Mouse (Mus musculus) neural tube, embryonic 15.5 days (tissue): ENCODE results near the gene Tcam1. TPM values are rescaled to one million over a fixed set of nuclear protein-coding genes. Genes with fewer than 3 reads are reported as not detected.

Source experiments
- ATAC-seq: fragments of 200-750 bp; cut with Nextera tagmentation; 2 replicates; pipeline ENCODE4 v1.8.0; 2017; ENCODE audit warnings: mild to moderate bottlenecking, moderate TSS enrichment, moderate library complexity; ENCODE audit not compliant: low FRiP score
- H3K27ac ChIP-seq: fragments of 300-500 bp; sonication (generic); replicated peaks from 2 replicates; pipeline ENCODE4 v1.5.1; 2015; ENCODE audit warnings: mild to moderate bottlenecking, inconsistent platforms
- H3K27me3 ChIP-seq: fragments of 300-500 bp; sonication (generic); replicated peaks from 2 replicates; pipeline ENCODE4 v1.6.1; 2015; ENCODE audit warnings: inconsistent platforms
- H3K36me3 ChIP-seq: fragments of 300-500 bp; sonication (generic); 2 replicates; pipeline ENCODE4 v1.6.1; 2015; ENCODE audit warnings: inconsistent platforms
- H3K4me1 ChIP-seq: fragments of 300-500 bp; sonication (generic); 2 replicates; pipeline ENCODE4 v1.6.1; 2015; ENCODE audit warnings: inconsistent platforms
- H3K4me2 ChIP-seq: fragments of 300-500 bp; sonication (generic); 2 replicates; pipeline ENCODE4 v1.6.1; 2015; ENCODE audit warnings: inconsistent platforms, mild to moderate bottlenecking, moderate library complexity
- H3K4me3 ChIP-seq: fragments of 300-500 bp; sonication (generic); replicated peaks from 2 replicates; pipeline ENCODE4 v1.5.1; 2015; ENCODE audit warnings: mild to moderate bottlenecking, inconsistent platforms
- H3K9ac ChIP-seq: fragments of 300-500 bp; sonication (generic); replicated peaks from 2 replicates; pipeline ENCODE4 v1.6.1; 2015; ENCODE audit warnings: mild to moderate bottlenecking, inconsistent platforms
- H3K9me3 ChIP-seq: fragments of 300-500 bp; sonication (generic); replicated peaks from 2 replicates; pipeline ENCODE4 v1.6.1; 2016; ENCODE audit warnings: inconsistent platforms
- WGBS: fragments of 180-500 bp; shearing (Covaris S2); methylation state at CpG from one replicate; pipeline ENCODE4 v1.1.7; 2015; ENCODE audit warnings: mixed read lengths; 5-methylcytosine and 5-hydroxymethylcytosine counted together
- polyA plus RNA-seq: library from polyadenylated mRNA; unstranded; fragments of >200 nt; fragmentation: Nextera tagmentation; extraction: Ambion mirVana; gene quantifications from 2 replicates; pipeline ENCODE4 v1.2.1, GENCODE M21; 2015

Gene Tcam1
- polyA plus RNA-seq, 1 experiment from 2014 or later: 0.15 TPM

DNA sequence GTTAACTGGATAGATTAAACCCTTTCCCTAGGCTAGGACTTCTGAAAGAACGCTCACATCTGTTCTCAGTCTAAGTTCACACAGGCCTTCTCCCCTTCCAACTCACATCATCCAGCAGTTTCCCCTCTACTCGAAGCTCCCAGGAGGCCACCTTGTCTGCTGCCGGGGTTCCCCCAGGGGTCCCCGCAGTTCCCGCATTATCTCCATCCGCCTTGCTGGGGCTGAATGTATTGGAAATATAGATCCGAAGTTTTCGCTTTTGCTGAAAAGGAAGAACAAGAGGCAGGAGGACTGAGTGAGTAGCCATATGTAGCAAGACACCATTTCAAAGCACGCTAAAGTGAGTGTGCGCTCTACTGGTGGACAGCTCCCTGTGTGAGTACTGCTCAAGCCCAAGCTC is 10.0 kb upstream of the Tcam1 start:
- H3K27me3 ChIP-seq: no peaks in the 10 kb centered on the region
- H3K27ac ChIP-seq: no peak overlapping the region
- peaks cover 45% of the 10 kb centered on the region for H3K4me1 ChIP-seq
- no peak overlapping the region for H3K9ac ChIP-seq
- 93% methylated on average over 10 of the region's 10 CpGs for WGBS
- no peak for ATAC-seq
- no peak overlapping the region for H3K4me2 ChIP-seq
- H3K9me3 ChIP-seq: no peaks in the 10 kb centered on the region
- H3K4me3 ChIP-seq: no peak overlapping the region
- H3K36me3 ChIP-seq: peaks cover 58% of the 10 kb centered on the region

DNA sequence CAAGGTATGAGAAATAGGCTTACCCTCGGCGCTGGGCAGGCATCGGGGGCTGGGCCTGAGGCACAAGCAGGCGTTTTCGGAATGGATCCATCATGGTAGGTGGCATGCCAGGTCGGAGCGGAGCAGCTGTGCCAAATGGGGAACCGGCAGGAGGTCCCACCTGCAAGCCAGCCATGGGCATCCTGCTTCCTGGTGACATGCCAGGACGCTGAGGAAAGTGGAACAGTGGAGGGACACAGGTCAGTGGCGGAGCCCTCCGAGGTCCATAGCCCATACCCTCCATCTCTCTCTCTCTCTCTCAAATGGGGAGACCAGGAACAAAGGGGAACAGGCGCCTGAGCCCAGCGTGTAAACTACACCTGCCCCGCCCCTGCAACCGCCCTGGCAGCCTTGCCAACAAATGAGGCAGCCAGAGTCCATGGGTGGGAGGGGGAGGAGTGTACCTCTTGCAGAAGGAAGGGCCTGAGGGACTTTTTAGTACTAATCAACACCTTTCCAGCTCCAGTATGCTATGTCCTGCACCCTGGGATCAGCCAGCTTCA is 9.1 kb upstream of the Tcam1 start:
- Histone ChIP-seq H3K4me2 (peak overlapping the region; percentile 34), H3K9me3 (no peaks in the 10 kb centered on the region), H3K4me3 (0 out of 2 replicates have a peak overlapping the region, but pooled peaks have one; percentile 5), H3K9ac (no peak overlapping the region), H3K27me3 (no peaks in the 10 kb centered on the region), H3K4me1 (peaks cover 50% of the 10 kb centered on the region), H3K36me3 (peaks cover 49% of the 10 kb centered on the region), H3K27ac (peak overlapping the region; percentile 82)
- 0 out of 2 replicates have a peak, but pooled peaks have one; percentile 6 for ATAC-seq
- 56% methylated on average over 15 of the region's 15 CpGs for WGBS

DNA sequence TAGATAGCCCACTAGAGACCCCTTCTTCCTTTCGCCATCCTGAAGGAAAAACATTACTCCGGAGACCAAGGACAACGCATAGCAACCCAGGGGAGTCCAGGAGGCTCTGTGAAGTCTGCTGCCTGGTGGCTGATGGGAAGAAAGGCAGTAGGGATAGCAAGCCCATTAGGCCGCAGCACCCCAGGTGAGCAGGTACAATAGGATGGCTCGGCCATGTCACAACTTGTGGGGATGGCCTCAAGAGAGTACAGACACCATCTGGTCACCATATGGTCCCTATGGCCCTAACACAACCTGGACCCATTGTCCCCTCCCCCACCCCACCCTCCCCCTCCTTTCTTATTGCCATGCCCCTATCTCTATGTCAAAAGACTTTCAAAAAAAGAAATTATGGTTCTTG is 8.6 kb upstream of the Tcam1 start:
- WGBS: 47% methylated on average over 5 of the region's 5 CpGs
- Histone ChIP-seq H3K4me2 (peak overlapping the region; percentile 34), H3K9me3 (no peaks in the 10 kb centered on the region), H3K36me3 (peaks cover 44% of the 10 kb centered on the region), H3K4me3 (no peak overlapping the region), H3K27ac (peak overlapping the region; percentile 82), H3K27me3 (no peaks in the 10 kb centered on the region), H3K4me1 (peaks cover 50% of the 10 kb centered on the region), H3K9ac (peak overlapping the region; percentile 34; the same call in 1 of the 2 replicates)
- no peak for ATAC-seq

DNA sequence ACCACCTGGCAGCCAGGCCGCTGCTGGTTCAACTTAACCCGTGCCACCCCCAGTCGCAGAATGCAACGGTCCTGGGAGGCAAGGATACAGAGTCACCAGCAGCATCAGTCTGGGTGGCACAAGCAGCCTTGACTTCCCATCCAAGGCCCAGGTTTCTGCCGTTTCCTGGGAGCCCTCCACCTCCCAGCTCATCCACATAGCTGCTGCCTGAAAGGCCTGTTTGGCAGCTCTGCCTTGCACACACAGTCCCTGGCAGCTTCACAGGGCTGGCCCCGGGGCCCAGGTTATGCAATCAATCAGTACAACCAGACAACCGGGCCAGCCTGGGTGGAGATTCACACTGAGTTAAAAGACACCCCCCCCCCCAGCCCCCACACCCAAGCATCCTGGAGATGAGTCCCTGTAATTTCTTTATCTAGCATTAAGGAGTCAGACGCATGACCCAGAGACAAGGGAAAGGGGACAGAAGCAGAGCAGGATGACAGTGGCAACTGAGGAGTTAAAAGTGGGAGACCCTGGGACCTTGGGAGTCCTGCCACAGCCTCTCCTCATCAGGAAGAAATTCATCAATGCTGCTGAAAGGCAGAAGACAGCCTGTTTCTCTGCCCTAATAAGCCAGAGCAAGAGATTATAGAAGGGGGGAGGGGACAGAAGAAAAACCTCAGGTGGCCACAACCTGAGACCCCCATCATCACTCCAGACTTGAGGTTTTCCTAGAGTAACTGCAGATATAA is 8.0 kb upstream of the Tcam1 start:
- no peak overlapping the region; the same call in 1 of the 2 replicates for H3K4me3 ChIP-seq
- H3K27ac ChIP-seq: peak overlapping the region; percentile 82
- H3K9ac ChIP-seq: peak overlapping the region; percentile 34; the same call in 1 of the 2 replicates
- peaks cover 38% of the 10 kb centered on the region for H3K36me3 ChIP-seq
- H3K9me3 ChIP-seq: no peaks in the 10 kb centered on the region
- peaks cover 55% of the 10 kb centered on the region for H3K4me1 ChIP-seq
- H3K27me3 ChIP-seq: no peaks in the 10 kb centered on the region
- 25% methylated on average over 8 of the region's 8 CpGs for WGBS
- ATAC-seq: no peak
- H3K4me2 ChIP-seq: peak overlapping the region; percentile 34

DNA sequence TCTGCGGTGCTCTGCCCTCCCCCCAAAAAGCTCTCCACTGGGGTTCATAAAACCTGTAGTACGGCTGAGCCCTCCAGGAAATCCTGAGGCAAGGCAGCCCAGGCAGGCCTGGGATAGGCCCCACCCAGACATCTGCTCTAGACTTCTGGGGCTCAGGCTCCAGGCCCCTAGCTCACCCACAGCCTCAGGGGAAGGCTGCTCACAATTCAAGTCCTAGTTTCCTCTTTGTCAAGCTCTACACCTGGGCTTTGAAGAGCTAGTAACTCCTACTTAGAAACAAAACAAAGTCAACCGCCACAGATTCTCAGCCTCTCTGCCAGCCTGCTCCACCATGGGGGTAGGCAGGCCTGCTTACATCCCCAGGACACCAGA is 7.4 kb upstream of the Tcam1 start:
- peak overlapping the region; percentile 82 for H3K27ac ChIP-seq
- H3K27me3 ChIP-seq: no peaks in the 10 kb centered on the region
- no peak overlapping the region for H3K4me3 ChIP-seq
- 8% methylated on average over 3 of the region's 3 CpGs for WGBS
- H3K9ac ChIP-seq: peak overlapping the region; percentile 34; the same call in 1 of the 2 replicates
- H3K36me3 ChIP-seq: peaks cover 32% of the 10 kb centered on the region
- peaks cover 55% of the 10 kb centered on the region for H3K4me1 ChIP-seq
- no peak for ATAC-seq
- no peaks in the 10 kb centered on the region for H3K9me3 ChIP-seq
- peak overlapping the region; percentile 34 for H3K4me2 ChIP-seq

DNA sequence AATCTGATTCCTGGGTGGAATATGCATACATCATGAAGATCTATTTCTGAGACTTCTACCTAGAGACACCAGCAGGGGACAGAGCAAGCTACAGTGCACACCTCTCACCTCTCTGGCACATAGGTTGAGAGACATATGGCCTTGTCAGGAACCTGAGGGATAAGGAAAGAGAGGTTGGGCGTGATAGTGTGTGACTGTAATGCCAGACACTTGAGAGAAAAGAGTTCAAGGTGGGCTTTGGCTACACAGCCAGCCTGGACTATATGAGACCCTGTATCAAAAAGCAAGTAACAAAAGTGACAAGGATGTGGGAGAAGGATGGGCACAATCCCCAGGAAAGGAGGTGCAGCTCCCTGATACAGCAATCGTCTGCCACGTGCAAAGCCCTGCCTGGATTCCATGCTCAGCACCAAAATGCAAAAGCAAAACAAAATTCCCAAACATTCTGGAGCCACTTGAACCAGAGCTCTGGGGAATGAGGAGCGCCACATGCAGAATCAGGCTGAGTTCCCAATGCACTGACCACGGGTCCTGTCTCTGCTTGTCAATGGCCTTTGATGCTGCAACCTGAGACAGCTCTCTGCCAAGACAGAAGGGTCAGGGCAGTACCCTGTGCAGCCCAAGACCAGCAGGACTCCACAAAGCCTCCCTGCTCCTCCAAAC is 5.2 kb upstream of the Tcam1 start:
- WGBS: 48% methylated on average over 5 of the region's 5 CpGs
- Histone ChIP-seq H3K36me3 (peaks cover 10% of the 10 kb centered on the region), H3K27ac (peak overlapping the region; percentile 90), H3K4me3 (peak overlapping the region; percentile 95), H3K27me3 (no peaks in the 10 kb centered on the region), H3K9ac (peak overlapping the region; percentile 85), H3K4me2 (peak overlapping the region; percentile 77), H3K9me3 (no peaks in the 10 kb centered on the region), H3K4me1 (peaks cover 59% of the 10 kb centered on the region)
- ATAC-seq: no peak

DNA sequence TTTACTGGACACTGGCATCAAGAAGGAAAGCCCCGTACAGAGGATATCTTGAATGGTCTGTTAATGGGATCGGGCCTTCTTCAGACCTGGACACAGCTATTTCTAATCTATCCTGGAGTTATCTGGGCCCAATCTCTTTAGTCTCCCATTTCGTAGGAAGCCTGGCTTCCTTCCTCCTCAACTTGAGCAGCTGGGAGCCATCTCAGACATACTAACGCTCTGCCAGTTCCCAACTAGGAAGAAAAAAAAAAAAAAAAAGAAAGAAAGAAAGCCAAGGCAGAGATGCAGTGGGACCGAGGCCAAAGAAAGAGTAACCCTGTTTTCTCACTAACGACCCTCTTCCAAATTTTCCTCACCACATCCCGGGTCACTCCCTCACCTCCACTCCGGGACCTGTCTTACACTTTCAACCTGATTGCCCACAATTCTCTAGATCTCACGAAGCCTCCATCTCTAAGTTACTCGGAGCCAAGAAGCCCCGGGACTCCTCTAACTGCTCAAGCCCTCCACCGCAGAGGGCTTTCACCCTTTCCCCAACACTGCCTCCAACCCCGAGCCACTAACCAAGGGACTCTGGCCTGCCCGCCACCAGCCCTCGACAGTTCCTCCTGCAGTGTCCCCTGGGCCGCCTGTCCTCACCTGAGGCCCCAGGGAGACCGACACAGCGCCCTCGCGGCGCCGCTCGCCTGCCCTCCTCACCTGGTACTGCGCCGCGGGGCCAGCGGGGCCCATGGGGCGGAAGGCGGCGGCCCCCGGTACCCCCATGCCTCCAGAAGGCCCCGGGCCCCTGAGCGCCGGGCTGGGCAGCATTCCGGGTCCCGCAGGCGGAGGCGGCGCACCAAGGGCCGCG is 4.5 kb upstream of the Tcam1 start:
- 1% methylated on average over 41 of the region's 41 CpGs for WGBS
- Histone ChIP-seq H3K9ac (peak overlapping the region; percentile 85), H3K27me3 (no peaks in the 10 kb centered on the region), H3K9me3 (no peaks in the 10 kb centered on the region), H3K4me3 (peak overlapping the region; percentile 95), H3K27ac (peak overlapping the region; percentile 90), H3K4me2 (peak overlapping the region; percentile 77), H3K36me3 (peaks cover 2% of the 10 kb centered on the region; the same call in 1 of the 2 replicates), H3K4me1 (peaks cover 58% of the 10 kb centered on the region)
- ATAC-seq: peak; percentile 37

DNA sequence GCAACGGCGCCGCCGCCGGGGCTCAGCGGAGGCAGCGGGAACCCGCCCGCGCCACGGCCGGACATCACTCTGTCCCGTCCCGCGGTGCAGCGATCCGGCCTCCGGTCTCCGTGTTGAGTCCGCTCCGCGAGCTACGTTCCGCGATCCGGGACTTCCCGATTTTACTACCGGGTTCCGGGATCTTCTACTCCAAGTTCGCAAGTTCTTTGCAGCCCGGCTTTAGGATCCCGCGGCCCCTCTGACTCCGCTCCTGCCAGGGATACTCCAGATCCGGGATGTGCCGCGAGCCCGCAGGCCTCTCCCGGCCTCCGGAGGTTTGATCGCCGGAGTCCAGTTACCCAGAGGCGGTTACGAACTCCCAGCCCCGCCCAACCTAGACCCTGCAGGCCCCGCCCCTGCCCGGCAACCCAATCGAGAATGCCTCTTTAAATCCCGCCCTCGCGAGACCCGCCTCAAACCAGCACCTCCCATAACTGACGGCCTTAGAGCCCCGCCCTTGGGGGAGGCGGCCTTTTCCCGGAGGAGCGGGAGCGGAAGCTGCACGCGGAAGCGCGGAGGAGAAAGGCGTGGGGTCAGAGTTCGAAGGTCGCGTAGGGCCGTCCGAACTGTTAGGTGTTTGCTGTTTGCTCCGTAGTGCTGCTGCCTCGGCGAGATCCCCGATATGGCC is 3.7 kb upstream of the Tcam1 start, which contains the start of gene Smarcd2:
Gene Smarcd2, minus strand, starts transcription at position 329 of the 667 bp plus-strand sequence.
- H3K9me3 ChIP-seq: no peaks in the 10 kb centered on the region
- H3K27me3 ChIP-seq: 0 out of 2 replicates have a peak, but pooled peaks cover 2% of the 10 kb centered on the region
- H3K36me3 ChIP-seq: no peaks in the 10 kb centered on the region
- peak within 1 kb of the TSS; percentile 95 for H3K4me3 ChIP-seq
- H3K27ac ChIP-seq: peak within 1 kb of the TSS; percentile 90
- H3K9ac ChIP-seq: peak within 1 kb of the TSS; percentile 85
- under 1% methylated on average over 72 of the region's 72 CpGs for WGBS
- peaks cover 51% of the 10 kb centered on the region for H3K4me1 ChIP-seq
- ATAC-seq: peak; percentile 95
- H3K4me2 ChIP-seq: peak within 1 kb of the TSS; percentile 77

DNA sequence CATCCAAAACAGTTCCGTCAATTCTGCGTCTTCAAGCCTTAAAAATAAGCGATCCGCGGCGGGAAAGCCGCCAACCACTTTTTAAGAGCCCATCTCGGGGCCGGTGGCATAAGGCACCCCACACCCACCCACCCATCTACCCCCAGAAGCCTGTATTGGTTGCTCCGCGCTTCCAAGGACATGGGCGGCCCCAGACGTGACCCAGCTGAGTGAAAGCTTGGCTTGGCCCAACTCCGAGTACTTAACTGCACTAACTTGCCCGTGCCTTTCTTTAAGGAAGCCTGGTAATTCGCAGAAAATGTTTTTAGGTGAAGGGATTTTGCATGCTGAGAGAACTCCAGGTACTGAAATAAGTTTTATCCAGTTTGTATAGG is 3.2 kb upstream of the Tcam1 start:
- H3K4me2 ChIP-seq: peak overlapping the region; percentile 77
- H3K9ac ChIP-seq: peak overlapping the region; percentile 85
- 0 out of 2 replicates have a peak, but pooled peaks cover 2% of the 10 kb centered on the region for H3K27me3 ChIP-seq
- no peaks in the 10 kb centered on the region for H3K36me3 ChIP-seq
- peak overlapping the region; percentile 90 for H3K27ac ChIP-seq
- H3K4me1 ChIP-seq: peaks cover 45% of the 10 kb centered on the region
- 17% methylated on average over 16 of the region's 16 CpGs for WGBS
- peak overlapping the region; percentile 95 for H3K4me3 ChIP-seq
- ATAC-seq: peak; percentile 33
- H3K9me3 ChIP-seq: no peaks in the 10 kb centered on the region

DNA sequence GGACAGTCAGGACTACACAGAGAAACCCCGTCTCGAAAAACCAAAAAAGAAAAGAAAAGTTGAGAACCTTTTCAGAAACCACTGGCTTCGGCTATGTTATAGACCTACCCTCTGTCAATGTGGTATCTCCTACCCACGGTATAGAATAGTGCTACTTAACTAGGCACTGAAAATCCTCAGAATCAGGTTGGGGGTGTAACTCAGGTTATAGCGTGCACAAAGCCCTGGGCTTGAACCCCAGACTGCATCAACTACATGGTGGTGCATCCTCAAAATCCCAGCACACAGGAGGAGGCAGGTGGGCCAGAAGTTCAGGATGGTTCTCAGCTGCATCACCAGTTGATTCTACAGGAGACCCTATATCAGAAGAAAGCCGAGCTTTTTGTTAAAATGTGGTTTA is 2.7 kb upstream of the Tcam1 start:
- 94% methylated on average over 6 of the region's 6 CpGs for WGBS
- Histone ChIP-seq H3K27me3 (0 out of 2 replicates have a peak, but pooled peaks cover 2% of the 10 kb centered on the region), H3K4me3 (peak overlapping the region; percentile 95; the same call in 1 of the 2 replicates), H3K27ac (no peak overlapping the region), H3K36me3 (no peaks in the 10 kb centered on the region), H3K9ac (no peak overlapping the region), H3K9me3 (no peaks in the 10 kb centered on the region), H3K4me1 (peaks cover 40% of the 10 kb centered on the region), H3K4me2 (peak overlapping the region; percentile 77)
- ATAC-seq: no peak
